Mouse (Mus musculus) limb, embryonic 10.5 days (tissue): ENCODE data around the gene Erc2. TPM values are rescaled to one million over a fixed set of nuclear protein-coding genes. Genes with fewer than 3 reads are reported as not detected.

Experiments used
- DNase-seq: peaks from one replicate; pipeline ENCODE4 v3.0.0-alpha.2; 2017; ENCODE audit warnings: low spot score
- H3K27ac ChIP-seq: fragments of 300-500 bp; sonication (generic); 2 replicates; pipeline ENCODE4 v1.5.1; 2016; ENCODE audit warnings: mild to moderate bottlenecking
- H3K27me3 ChIP-seq: fragments of 300-500 bp; sonication (generic); 2 replicates; pipeline ENCODE4 v1.6.1; 2016; ENCODE audit warnings: low read depth, mild to moderate bottlenecking; ENCODE audit not compliant: poor library complexity, severe bottlenecking
- H3K36me3 ChIP-seq: fragments of 300-500 bp; sonication (generic); 2 replicates; pipeline ENCODE4 v1.6.1; 2016; ENCODE audit warnings: mild to moderate bottlenecking, moderate library complexity
- H3K4me1 ChIP-seq: fragments of 300-500 bp; sonication (generic); 2 replicates; pipeline ENCODE4 v1.6.1; 2016
- H3K4me3 ChIP-seq: fragments of 300-500 bp; sonication (generic); 2 replicates; pipeline ENCODE4 v1.5.1; 2016; ENCODE audit warnings: mild to moderate bottlenecking, moderate library complexity
- H3K9me3 ChIP-seq: fragments of 300-500 bp; sonication (generic); replicated peaks from 2 replicates; pipeline ENCODE4 v1.6.1; 2016; ENCODE audit warnings: mild to moderate bottlenecking
- WGBS: fragments of 180-500 bp; shearing (Covaris S2); methylation state at CpG from one replicate; pipeline ENCODE4 v1.1.7; 2016; 5-methylcytosine and 5-hydroxymethylcytosine counted together
- polyA plus RNA-seq: library from polyadenylated mRNA; unstranded; fragments of >200 nt; fragmentation: Nextera tagmentation; extraction: Ambion mirVana; gene quantifications from 2 replicates; pipeline ENCODE4 v1.2.1, GENCODE M21; 2016

Erc2 gene
- polyA plus RNA-seq, 1 experiment from 2014 or later = 4.8 TPM

DNA sequence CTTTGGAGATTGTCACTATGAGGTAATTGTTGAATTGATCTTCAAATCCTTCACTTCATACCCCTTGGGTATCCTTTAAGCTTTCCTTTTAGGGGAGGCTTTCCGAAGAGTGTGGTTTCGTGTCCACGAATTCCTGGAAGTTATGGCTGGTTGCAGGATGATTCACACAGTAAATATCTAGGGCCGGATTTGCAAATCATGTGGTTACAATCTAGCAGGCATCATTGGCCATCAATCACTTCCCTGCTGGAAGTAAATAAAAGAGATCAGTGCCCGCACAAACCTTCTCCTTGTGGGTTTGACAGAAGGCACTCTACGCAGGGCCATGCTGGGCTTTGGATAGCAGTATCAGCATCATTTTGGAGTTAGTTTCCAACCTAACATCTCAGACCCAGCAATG is 201.7 kb downstream of the Erc2 start:
- no peak overlapping the region for H3K27ac ChIP-seq
- 79% methylated on average over 6 of the region's 6 CpGs for WGBS
- DNase-seq = no peak
- H3K4me1 ChIP-seq = no peaks in the 10 kb centered on the region
- no peaks in the 10 kb centered on the region for H3K36me3 ChIP-seq
- H3K27me3 ChIP-seq = no peaks in the 10 kb centered on the region
- H3K4me3 ChIP-seq = no peak overlapping the region
- H3K9me3 ChIP-seq = no peaks in the 10 kb centered on the region

DNA sequence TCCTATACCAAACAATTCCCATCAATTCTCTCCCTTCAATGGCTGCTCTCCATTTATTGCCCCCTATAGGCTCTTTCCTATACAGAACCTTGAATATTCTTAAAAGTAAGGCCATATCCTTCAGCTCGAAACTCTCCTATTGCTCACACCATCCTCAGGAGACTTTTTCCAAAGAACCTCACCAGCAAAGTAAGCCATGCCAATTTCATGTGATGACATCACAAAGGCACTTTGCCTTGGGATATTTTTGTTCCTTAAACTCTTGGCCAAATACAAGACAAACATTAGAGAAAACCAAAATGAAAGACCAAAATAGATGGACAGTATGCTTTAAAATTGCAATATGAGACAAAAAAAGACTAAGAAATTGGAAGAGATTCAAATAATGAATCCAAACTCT is 204.6 kb downstream of the Erc2 start:
- WGBS = 94% methylated on average over 1 of the region's 1 CpGs
- Histone ChIP-seq H3K27ac (no peak overlapping the region), H3K4me3 (no peak overlapping the region)

DNA sequence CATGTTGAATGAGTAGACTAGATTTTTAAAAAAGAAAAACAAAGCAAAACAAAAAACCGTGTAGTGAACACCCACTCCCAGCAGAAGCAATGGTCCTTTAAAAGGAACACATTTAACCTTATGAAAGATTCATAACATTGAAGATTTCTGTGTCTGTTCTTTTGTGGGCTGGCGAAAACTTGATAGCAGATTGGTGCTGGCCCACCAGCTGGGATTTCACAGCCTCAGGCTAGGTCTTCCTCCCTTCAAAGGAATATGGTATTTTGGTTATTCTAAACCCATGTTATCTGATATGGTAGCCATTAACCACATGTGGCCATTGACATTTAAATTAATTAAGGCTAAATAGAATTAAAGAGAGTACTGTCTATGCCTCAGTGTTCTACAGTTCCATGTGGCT is 205.9 kb downstream of the Erc2 start:
- no peaks in the 10 kb centered on the region for H3K9me3 ChIP-seq
- H3K36me3 ChIP-seq = no peaks in the 10 kb centered on the region
- no peaks in the 10 kb centered on the region for H3K4me1 ChIP-seq
- 77% methylated on average over 2 of the region's 2 CpGs for WGBS
- no peak for DNase-seq
- H3K27me3 ChIP-seq = no peaks in the 10 kb centered on the region
- no peak overlapping the region for H3K27ac ChIP-seq
- H3K4me3 ChIP-seq = no peak overlapping the region

More for the DNA sequence above, 204.6 kb downstream of the Erc2 start:
- H3K9me3 ChIP-seq = no peaks in the 10 kb centered on the region
- H3K4me1 ChIP-seq = no peaks in the 10 kb centered on the region
- H3K36me3 ChIP-seq = no peaks in the 10 kb centered on the region
- no peaks in the 10 kb centered on the region for H3K27me3 ChIP-seq
- no peak for DNase-seq

DNA sequence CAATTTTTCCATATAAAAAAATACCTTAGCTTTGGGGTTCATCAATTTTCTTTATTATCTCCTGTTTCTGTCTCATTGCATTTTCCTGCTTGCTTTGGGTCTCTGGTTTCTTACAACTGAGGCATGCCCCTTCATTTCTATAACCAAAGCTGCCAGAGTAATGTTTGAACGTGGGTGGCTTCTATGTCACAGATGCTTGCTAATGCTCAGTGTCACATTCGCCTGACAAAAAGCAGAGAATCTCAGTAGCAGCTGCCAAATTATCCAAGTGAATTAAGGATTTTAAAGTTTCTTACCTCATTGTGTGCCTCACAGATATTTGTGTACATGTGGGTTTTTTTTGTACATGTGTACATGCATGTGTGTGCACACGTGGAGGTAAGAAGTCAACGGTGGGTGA is 210.0 kb downstream of the Erc2 start:
- Histone ChIP-seq H3K36me3 (no peaks in the 10 kb centered on the region), H3K27ac (no peak overlapping the region), H3K4me3 (no peak overlapping the region), H3K27me3 (no peaks in the 10 kb centered on the region), H3K4me1 (no peaks in the 10 kb centered on the region), H3K9me3 (no peaks in the 10 kb centered on the region)
- WGBS = 81% methylated on average over 4 of the region's 4 CpGs
- no peak for DNase-seq

DNA sequence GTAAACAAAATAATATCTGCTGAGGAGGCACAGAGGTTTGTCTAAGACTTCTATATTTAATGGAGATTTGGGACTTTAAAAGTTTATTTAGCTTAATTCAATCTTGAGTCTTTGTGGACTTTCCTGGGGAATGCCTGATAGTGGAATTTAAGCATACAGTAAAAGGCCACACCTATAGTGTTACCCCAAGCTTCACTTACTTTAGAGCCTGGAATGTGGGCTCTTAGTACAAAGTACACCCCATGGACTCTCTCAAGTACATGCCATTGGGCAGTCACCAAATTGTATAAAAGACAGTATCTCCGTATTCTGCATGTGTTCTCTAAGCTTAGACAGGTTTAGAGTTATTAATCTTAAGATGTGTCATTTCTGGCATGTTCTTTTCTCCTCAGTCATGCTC is 213.1 kb downstream of the Erc2 start:
- DNase-seq = no peak
- Histone ChIP-seq H3K27me3 (no peaks in the 10 kb centered on the region), H3K27ac (no peak overlapping the region), H3K4me1 (no peaks in the 10 kb centered on the region), H3K36me3 (no peaks in the 10 kb centered on the region), H3K9me3 (no peaks in the 10 kb centered on the region), H3K4me3 (no peak overlapping the region)
- 91% methylated on average over 1 of the region's 1 CpGs for WGBS

DNA sequence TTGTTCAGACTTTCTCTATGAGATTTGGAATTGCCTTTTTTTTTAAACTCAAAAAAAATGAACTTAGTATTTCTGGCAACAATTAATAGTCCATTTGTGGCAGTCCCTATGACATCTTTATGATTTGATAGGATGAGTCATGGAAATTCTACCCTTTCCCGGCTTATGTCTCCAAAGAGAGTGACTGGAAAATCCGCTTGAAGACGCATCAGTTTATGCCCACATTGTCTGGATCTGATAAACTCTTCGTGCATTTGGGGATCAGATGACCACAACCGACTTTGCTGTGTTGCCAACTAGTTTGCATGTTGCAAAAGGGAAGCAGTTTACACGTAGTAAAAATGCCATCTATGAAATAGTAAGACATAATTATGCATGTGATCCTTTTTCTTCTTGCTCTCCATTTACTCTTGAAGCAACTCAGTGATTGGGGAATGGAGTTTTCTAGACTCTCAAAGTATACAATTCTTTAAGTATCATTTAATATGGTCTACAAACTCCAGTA is 215.4 kb downstream of the Erc2 start:
- H3K4me3 ChIP-seq = no peak overlapping the region
- no peaks in the 10 kb centered on the region for H3K4me1 ChIP-seq
- DNase-seq = no peak
- H3K27ac ChIP-seq = no peak overlapping the region
- WGBS = 82% methylated on average over 6 of the region's 6 CpGs
- no peaks in the 10 kb centered on the region for H3K27me3 ChIP-seq
- H3K9me3 ChIP-seq = no peaks in the 10 kb centered on the region
- H3K36me3 ChIP-seq = no peaks in the 10 kb centered on the region

DNA sequence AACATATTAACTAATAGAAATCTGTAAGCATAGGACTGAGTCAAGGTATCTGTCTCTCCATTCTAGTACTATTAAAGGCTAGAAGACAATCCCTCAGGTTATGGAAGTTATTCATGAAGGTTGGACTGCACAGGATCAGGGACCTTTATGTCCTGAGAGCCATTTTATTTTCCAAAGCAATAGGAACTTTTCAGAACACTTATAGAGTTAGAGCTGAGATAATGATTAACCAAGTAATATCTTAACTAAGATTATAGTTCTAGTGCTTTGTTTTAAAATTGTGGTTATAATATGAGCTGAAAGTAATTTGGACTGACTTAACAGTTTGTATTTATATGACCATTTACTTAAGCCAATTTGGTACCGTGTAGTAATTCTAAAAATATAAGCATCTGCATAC is 217.9 kb downstream of the Erc2 start:
- Histone ChIP-seq H3K36me3 (no peaks in the 10 kb centered on the region), H3K4me1 (no peaks in the 10 kb centered on the region), H3K9me3 (no peaks in the 10 kb centered on the region), H3K4me3 (no peak overlapping the region), H3K27ac (no peak overlapping the region), H3K27me3 (no peaks in the 10 kb centered on the region)
- DNase-seq = no peak
- WGBS = 92% methylated on average over 1 of the region's 1 CpGs

DNA sequence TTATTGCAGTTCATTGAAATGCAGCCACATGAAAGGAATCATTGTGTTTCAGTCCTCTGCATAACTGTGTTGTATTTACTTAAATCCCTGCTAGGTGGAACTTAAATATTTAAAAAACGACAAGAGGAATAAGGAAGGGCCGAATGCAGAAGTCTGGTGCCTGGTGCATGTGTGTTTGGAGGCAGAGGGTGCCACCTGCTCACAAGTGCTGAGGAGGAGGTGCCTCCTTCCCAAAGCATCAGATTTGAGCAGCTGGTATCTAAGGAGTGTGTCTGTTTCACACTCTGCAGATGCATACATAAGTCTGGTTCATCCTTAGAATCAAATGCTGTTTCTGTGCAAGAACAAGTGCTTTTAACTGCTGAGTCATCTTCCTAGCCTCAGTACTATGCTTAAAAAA is 224.6 kb downstream of the Erc2 start:
- no peak overlapping the region for H3K27ac ChIP-seq
- no peaks in the 10 kb centered on the region for H3K27me3 ChIP-seq
- no peak overlapping the region for H3K4me3 ChIP-seq
- no peaks in the 10 kb centered on the region for H3K36me3 ChIP-seq
- no peaks in the 10 kb centered on the region for H3K9me3 ChIP-seq
- no peak for DNase-seq
- WGBS = 87% methylated on average over 2 of the region's 2 CpGs
- no peaks in the 10 kb centered on the region for H3K4me1 ChIP-seq

DNA sequence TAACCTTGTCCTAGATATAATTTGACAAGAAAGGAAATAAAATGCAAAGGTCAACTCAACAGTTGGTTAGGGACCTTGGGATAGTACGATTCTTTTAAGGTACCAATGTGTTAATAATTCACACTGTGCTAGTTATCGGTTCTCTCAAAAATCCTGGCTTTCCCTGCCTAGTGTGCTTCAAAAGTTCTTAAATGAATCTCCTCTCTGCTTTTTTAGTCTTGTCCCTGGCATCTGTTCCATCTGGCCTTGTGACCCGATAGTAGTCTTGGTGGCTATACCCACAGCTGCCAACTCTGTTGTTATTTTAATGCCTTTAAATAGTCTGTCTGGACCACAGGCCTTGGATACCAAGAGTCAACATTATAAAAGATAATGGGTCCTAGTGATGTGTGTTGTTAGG is 225.1 kb downstream of the Erc2 start:
- no peaks in the 10 kb centered on the region for H3K9me3 ChIP-seq
- H3K27ac ChIP-seq = no peak overlapping the region
- no peaks in the 10 kb centered on the region for H3K36me3 ChIP-seq
- no peaks in the 10 kb centered on the region for H3K4me1 ChIP-seq
- H3K27me3 ChIP-seq = no peaks in the 10 kb centered on the region
- 88% methylated on average over 3 of the region's 3 CpGs for WGBS
- no peak overlapping the region for H3K4me3 ChIP-seq
- DNase-seq = no peak

DNA sequence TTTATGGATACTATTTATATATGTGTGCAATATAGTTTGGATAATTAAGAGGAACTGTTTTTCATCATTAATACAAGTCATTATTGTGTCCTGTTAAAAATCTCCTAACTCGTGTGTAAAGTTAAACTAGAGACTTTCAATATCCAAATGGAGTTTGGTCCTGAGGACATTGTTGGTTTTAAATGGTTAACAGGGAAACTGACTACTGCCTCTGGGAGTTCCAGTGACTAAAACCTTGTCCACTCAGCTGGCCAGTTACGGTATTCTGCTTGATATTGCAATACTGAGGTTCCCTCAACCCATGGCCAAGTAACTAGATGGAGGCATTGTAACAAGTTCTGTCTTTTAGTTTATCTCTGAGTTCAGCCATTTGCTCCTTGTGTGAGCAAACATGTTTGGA is 229.0 kb downstream of the Erc2 start:
- H3K36me3 ChIP-seq = no peaks in the 10 kb centered on the region
- no peak for DNase-seq
- no peak overlapping the region for H3K4me3 ChIP-seq
- H3K27ac ChIP-seq = no peak overlapping the region
- H3K9me3 ChIP-seq = no peaks in the 10 kb centered on the region
- WGBS = 87% methylated on average over 2 of the region's 2 CpGs
- H3K27me3 ChIP-seq = no peaks in the 10 kb centered on the region
- no peaks in the 10 kb centered on the region for H3K4me1 ChIP-seq

DNA sequence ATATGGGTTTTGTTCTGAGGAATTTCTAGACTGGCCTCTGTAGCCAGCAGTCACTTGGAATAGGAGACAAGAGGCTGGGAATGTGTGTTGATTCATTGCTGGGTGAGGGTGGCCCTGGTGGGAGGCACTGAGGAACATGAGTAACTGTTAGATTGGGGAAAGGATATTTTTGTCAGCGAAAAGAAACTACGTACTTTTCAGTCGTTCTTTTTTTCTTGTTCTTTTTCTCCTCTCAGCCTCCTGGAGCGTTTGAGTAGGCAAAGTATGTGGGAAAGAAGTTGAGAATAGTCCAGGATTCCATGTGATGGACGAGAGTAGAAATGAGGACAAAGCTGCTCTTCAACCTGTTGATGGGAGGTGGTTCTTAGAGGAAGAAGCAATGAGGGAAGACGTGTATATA is 230.4 kb downstream of the Erc2 start:
- WGBS = 84% methylated on average over 6 of the region's 6 CpGs
- Histone ChIP-seq H3K4me1 (no peaks in the 10 kb centered on the region), H3K9me3 (no peaks in the 10 kb centered on the region), H3K27me3 (no peaks in the 10 kb centered on the region), H3K27ac (no peak overlapping the region), H3K36me3 (no peaks in the 10 kb centered on the region), H3K4me3 (no peak overlapping the region)
- no peak for DNase-seq

DNA sequence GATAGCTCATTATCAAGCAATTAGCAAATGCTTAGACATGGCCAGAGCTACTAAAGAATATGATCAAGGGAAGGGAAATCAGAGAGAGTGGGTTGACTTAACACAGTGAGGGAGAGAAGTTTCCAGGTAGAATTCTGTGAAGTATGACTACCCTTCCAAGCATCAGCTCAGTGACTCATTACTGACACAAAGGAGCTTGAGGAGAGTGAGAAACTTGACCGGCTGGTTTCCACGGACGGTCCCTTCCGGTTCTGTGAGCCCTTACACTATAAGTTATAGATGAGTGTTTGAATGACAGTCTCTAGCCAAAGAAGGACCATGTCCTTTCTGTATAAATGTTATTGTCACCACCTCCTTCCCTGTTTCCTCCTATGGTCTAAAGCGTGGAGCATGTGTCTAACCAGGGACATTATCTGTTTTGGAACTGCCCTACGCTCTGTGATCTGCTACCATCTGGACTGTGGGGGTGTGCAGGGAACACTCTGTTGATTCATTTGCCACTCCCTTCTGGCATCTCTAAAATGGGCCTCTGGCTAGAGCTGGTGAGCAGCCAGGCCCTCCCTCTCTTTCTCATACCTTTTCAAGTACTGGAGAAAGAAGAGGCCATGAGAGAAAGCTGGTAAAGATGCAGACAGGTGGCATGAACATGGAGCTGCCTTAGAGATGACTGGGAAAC is 238.3 kb downstream of the Erc2 start:
- DNase-seq = no peak
- 91% methylated on average over 6 of the region's 6 CpGs for WGBS
- Histone ChIP-seq H3K9me3 (no peaks in the 10 kb centered on the region), H3K27ac (no peak overlapping the region), H3K4me3 (no peak overlapping the region), H3K36me3 (no peaks in the 10 kb centered on the region), H3K4me1 (no peaks in the 10 kb centered on the region), H3K27me3 (no peaks in the 10 kb centered on the region)

DNA sequence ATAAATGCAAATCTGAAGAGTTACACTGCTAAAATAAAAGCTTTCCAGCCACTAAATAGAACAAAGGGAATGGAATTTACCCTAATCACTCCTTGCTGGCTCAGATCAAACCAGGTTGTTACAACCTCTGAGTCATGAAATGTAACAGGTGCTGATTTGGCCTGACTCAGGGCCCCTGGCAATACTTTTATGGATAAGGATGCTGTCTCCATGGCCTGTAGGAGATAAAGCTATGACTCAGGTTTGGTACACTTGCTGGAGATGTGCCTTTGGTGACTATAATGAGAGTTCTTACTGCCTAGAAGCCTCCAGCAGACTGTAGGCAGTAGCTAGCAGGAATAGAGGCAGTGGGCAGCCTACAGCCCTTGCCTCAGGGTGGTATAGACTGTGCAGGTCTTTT is 240.1 kb downstream of the Erc2 start:
- Histone ChIP-seq H3K4me3 (no peak overlapping the region), H3K27me3 (no peaks in the 10 kb centered on the region), H3K4me1 (no peaks in the 10 kb centered on the region), H3K36me3 (no peaks in the 10 kb centered on the region), H3K9me3 (no peaks in the 10 kb centered on the region), H3K27ac (no peak overlapping the region)
- no peak for DNase-seq

DNA sequence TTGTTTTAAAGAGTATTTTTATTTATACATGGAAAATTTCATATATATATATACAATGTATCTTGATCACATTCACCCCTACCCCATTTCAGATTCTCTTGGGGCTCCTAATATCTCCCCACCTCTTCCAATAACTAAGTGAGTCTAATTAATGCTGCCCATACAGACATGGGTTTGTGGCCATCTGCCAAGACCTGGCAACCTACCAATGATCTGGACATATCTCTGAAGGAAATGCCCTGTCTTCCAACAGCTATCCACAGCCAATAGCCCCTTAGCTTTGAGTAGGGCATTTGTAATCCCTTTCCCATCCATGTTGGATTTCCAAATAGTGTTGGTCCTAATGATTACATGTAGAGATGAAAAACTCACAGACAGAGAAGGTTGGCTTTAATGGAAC is 245.2 kb downstream of the Erc2 start:
- Histone ChIP-seq H3K4me1 (no peaks in the 10 kb centered on the region), H3K4me3 (no peak overlapping the region), H3K27ac (no peak overlapping the region), H3K36me3 (no peaks in the 10 kb centered on the region), H3K9me3 (no peaks in the 10 kb centered on the region), H3K27me3 (no peaks in the 10 kb centered on the region)
- DNase-seq = no peak
